Mouse (Mus musculus): ENCODE data around the gene Elobl.

DNA sequence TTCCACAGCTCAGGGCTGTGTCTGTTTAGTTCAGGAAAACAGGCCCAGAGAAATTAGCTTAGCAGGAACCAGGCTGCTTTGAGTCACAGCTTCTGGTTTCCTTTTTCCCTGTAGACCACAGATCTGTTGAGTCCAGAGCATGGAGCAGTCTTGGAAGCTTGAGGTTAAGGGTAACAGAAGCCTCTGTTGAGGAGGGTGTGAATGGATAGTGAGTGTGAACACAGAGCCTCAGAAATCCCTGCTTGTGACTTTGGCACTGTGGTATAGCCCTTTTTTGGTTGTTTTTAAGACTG lies 33.7 kb upstream of the Elobl start:
- no peak for TF ChIP-seq CTCF (IDR thresholded peaks at IDR 0.05; ENCODE audit: insufficient read depth, low read depth, low read length)
- no peak for TF ChIP-seq POLR2A (IDR thresholded peaks at IDR 0.05; ENCODE audit: insufficient read depth, low read depth, low read length)
